Mouse (Mus musculus): ENCODE data around the gene Lypd8. TPM values are rescaled to one million over a fixed set of nuclear protein-coding genes. Genes with fewer than 3 reads are reported as not detected.
"Not testable (repeated sequence)": the region's sequence is repeated elsewhere in the genome, so short reads cannot be mapped to it uniquely, and the experiment has no call there.

Gene Lypd8
- polyA plus RNA-seq, 1 experiment, result not detected

GRCm38 (mm10) chr11:58354476-58354875 is 24.4 kb upstream of the Lypd8 start:
- TF ChIP-seq EP300 (IDR thresholded peaks at IDR 0.05; ENCODE audit: insufficient read depth, low read depth, low read length) (no peak), POLR2A (IDR thresholded peaks at IDR 0.05; ENCODE audit: insufficient read depth, low read length) (no peak), CTCF (IDR thresholded peaks at IDR 0.05; ENCODE audit: low read depth, low read length) (no peak)
- Histone ChIP-seq H3K4me1 (ENCODE audit: control insufficient read depth, insufficient read depth, low read length) (no peaks in the 10 kb centered on the region), H3K4me3 (ENCODE audit: low read depth, low read length) (no peak overlapping the region), H3K9me3 (replicated peaks; ENCODE audit: control insufficient read depth, insufficient read depth, low read length, poor library complexity, severe bottlenecking) (no peaks in the 10 kb centered on the region), H3K9ac (ENCODE audit: low read depth, poor library complexity, severe bottlenecking) (no peak overlapping the region), H3K27me3 (ENCODE audit: control insufficient read depth, insufficient read depth, low read length, poor library complexity, severe bottlenecking) (no peaks in the 10 kb centered on the region), H3K27ac (ENCODE audit: insufficient read depth, low read length) (no peak overlapping the region), H3K36me3 (ENCODE audit: control insufficient read depth, insufficient read depth, low read length, poor library complexity, severe bottlenecking) (no peaks in the 10 kb centered on the region)

- H3K9ac ChIP-seq (ENCODE audit: low read depth, poor library complexity, severe bottlenecking), result no peak overlapping the region
- TF ChIP-seq POLR2A (IDR thresholded peaks at IDR 0.05; ENCODE audit: insufficient read depth, low read length), result no peak
- TF ChIP-seq EP300 (IDR thresholded peaks at IDR 0.05; ENCODE audit: insufficient read depth, low read depth, low read length), result no peak
- no peak for TF ChIP-seq CTCF (IDR thresholded peaks at IDR 0.05; ENCODE audit: low read depth, low read length)
- H3K36me3 ChIP-seq (ENCODE audit: control insufficient read depth, insufficient read depth, low read length, poor library complexity, severe bottlenecking), result no peaks in the 10 kb centered on the region
- no peaks in the 10 kb centered on the region for H3K4me1 ChIP-seq (ENCODE audit: control insufficient read depth, insufficient read depth, low read length)
- H3K27me3 ChIP-seq (ENCODE audit: control insufficient read depth, insufficient read depth, low read length, poor library complexity, severe bottlenecking), result no peaks in the 10 kb centered on the region
- H3K27ac ChIP-seq (ENCODE audit: insufficient read depth, low read length), result no peak overlapping the region
- H3K4me3 ChIP-seq (ENCODE audit: low read depth, low read length), result no peak overlapping the region
- no peaks in the 10 kb centered on the region for H3K9me3 ChIP-seq (replicated peaks; ENCODE audit: control insufficient read depth, insufficient read depth, low read length, poor library complexity, severe bottlenecking)
These were observed 23.9 kb upstream of the Lypd8 start for GRCm38 (mm10) chr11:58354927-58355326.

GRCm38 (mm10) chr11:58357042-58357441 is 21.8 kb upstream of the Lypd8 start:
- Histone ChIP-seq H3K4me3 (ENCODE audit: low read depth, low read length) (no peak overlapping the region), H3K9ac (ENCODE audit: low read depth, poor library complexity, severe bottlenecking) (no peak overlapping the region), H3K9me3 (replicated peaks; ENCODE audit: control insufficient read depth, insufficient read depth, low read length, poor library complexity, severe bottlenecking) (no peaks in the 10 kb centered on the region), H3K36me3 (ENCODE audit: control insufficient read depth, insufficient read depth, low read length, poor library complexity, severe bottlenecking) (no peaks in the 10 kb centered on the region), H3K27ac (ENCODE audit: insufficient read depth, low read length) (no peak overlapping the region), H3K27me3 (ENCODE audit: control insufficient read depth, insufficient read depth, low read length, poor library complexity, severe bottlenecking) (no peaks in the 10 kb centered on the region), H3K4me1 (ENCODE audit: control insufficient read depth, insufficient read depth, low read length) (no peaks in the 10 kb centered on the region)
- TF ChIP-seq POLR2A (IDR thresholded peaks at IDR 0.05; ENCODE audit: insufficient read depth, low read length) (no peak), EP300 (IDR thresholded peaks at IDR 0.05; ENCODE audit: insufficient read depth, low read depth, low read length) (no peak), CTCF (IDR thresholded peaks at IDR 0.05; ENCODE audit: low read depth, low read length) (no peak)

GRCm38 (mm10) chr11:58357844-58358534 is 20.9 kb upstream of the Lypd8 start:
- no peaks in the 10 kb centered on the region for H3K27me3 ChIP-seq (ENCODE audit: control insufficient read depth, insufficient read depth, low read length, poor library complexity, severe bottlenecking)
- H3K4me1 ChIP-seq (ENCODE audit: control insufficient read depth, insufficient read depth, low read length), result no peaks in the 10 kb centered on the region
- no peak overlapping the region for H3K4me3 ChIP-seq (ENCODE audit: low read depth, low read length)
- no peak overlapping the region for H3K9ac ChIP-seq (ENCODE audit: low read depth, poor library complexity, severe bottlenecking)
- no peaks in the 10 kb centered on the region for H3K9me3 ChIP-seq (replicated peaks; ENCODE audit: control insufficient read depth, insufficient read depth, low read length, poor library complexity, severe bottlenecking)
- no peaks in the 10 kb centered on the region for H3K36me3 ChIP-seq (ENCODE audit: control insufficient read depth, insufficient read depth, low read length, poor library complexity, severe bottlenecking)
- H3K27ac ChIP-seq (ENCODE audit: insufficient read depth, low read length), result no peak overlapping the region
- no peak for TF ChIP-seq CTCF (IDR thresholded peaks at IDR 0.05; ENCODE audit: low read depth, low read length)

- not testable (repeated sequence) for H3K27me3 ChIP-seq (ENCODE audit: control insufficient read depth, insufficient read depth, low read length, poor library complexity, severe bottlenecking); H3K9ac ChIP-seq (ENCODE audit: low read depth, poor library complexity, severe bottlenecking)
These were observed 16.3 kb upstream of the Lypd8 start for GRCm38 (mm10) chr11:58362562-58362961.

GRCm38 (mm10) chr11:58364454-58364853 is 14.4 kb upstream of the Lypd8 start:
- Histone ChIP-seq H3K9ac (ENCODE audit: low read depth, poor library complexity, severe bottlenecking) (no peak overlapping the region), H3K4me3 (ENCODE audit: low read depth, low read length) (no peak overlapping the region), H3K4me1 (ENCODE audit: control insufficient read depth, insufficient read depth, low read length) (no peaks in the 10 kb centered on the region), H3K9me3 (replicated peaks; ENCODE audit: control insufficient read depth, insufficient read depth, low read length, poor library complexity, severe bottlenecking) (no peaks in the 10 kb centered on the region), H3K36me3 (ENCODE audit: control insufficient read depth, insufficient read depth, low read length, poor library complexity, severe bottlenecking) (no peaks in the 10 kb centered on the region), H3K27ac (ENCODE audit: insufficient read depth, low read length) (no peak overlapping the region), H3K27me3 (ENCODE audit: control insufficient read depth, insufficient read depth, low read length, poor library complexity, severe bottlenecking) (no peaks in the 10 kb centered on the region)
- TF ChIP-seq EP300 (IDR thresholded peaks at IDR 0.05; ENCODE audit: insufficient read depth, low read depth, low read length) (no peak), POLR2A (IDR thresholded peaks at IDR 0.05; ENCODE audit: insufficient read depth, low read length) (no peak), CTCF (IDR thresholded peaks at IDR 0.05; ENCODE audit: low read depth, low read length) (no peak)

More at GRCm38 (mm10) chr11:58362562-58362961, 16.3 kb upstream of the Lypd8 start:
- not testable (repeated sequence) for H3K4me1 ChIP-seq (ENCODE audit: control insufficient read depth, insufficient read depth, low read length); H3K36me3 ChIP-seq (ENCODE audit: control insufficient read depth, insufficient read depth, low read length, poor library complexity, severe bottlenecking); H3K4me3 ChIP-seq (ENCODE audit: low read depth, low read length); H3K27ac ChIP-seq (ENCODE audit: insufficient read depth, low read length); H3K9me3 ChIP-seq (replicated peaks; ENCODE audit: control insufficient read depth, insufficient read depth, low read length, poor library complexity, severe bottlenecking)

- not testable (repeated sequence) for H3K4me1 ChIP-seq (ENCODE audit: control insufficient read depth, insufficient read depth, low read length); H3K4me3 ChIP-seq (ENCODE audit: low read depth, low read length); H3K27ac ChIP-seq (ENCODE audit: insufficient read depth, low read length); H3K36me3 ChIP-seq (ENCODE audit: control insufficient read depth, insufficient read depth, low read length, poor library complexity, severe bottlenecking); H3K9ac ChIP-seq (ENCODE audit: low read depth, poor library complexity, severe bottlenecking); H3K27me3 ChIP-seq (ENCODE audit: control insufficient read depth, insufficient read depth, low read length, poor library complexity, severe bottlenecking); H3K9me3 ChIP-seq (replicated peaks; ENCODE audit: control insufficient read depth, insufficient read depth, low read length, poor library complexity, severe bottlenecking)
These were observed 12.7 kb upstream of the Lypd8 start for GRCm38 (mm10) chr11:58366191-58366590.
